Mouse (Mus musculus) ZHBTc4 (cell line): ENCODE data around the gene Gm14819.
"Not testable (repeated sequence)": the region's sequence is repeated elsewhere in the genome, so short reads cannot be mapped to it uniquely, and the experiment has no call there.

Experiments
- DNase-seq: peaks from one replicate; pipeline ENCODE4 v3.0.0-alpha.2; 2011; ENCODE audit warnings: low read depth, low spot score

Gm14819 gene

DNA sequence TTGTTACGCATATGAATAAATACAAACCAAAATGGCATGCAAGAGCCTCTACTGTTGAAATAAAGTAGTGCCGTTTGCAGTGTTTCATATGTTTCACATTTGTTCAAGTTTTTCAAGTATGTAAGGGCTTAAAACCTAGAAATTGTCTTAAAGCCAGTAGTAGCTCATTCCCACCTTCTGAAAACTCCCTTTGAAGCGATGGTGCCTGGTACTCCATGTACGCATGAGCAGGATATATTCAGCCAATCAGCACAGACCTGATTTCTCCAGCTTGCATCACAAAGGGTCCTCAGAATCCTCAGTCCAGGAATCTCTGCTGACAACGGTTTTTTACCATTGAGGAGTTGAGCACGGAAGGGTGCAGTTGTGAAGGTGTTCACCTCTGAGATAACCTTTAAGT, at the start of gene Gm14819:
Gene Gm14819 (plus strand): TSS at position 301 of the 400 bp plus-strand sequence.
- DNase-seq: not testable (repeated sequence)
